Mouse (Mus musculus) erythroblast, adult 5-6 weeks (primary cell): ENCODE results near the gene Gtf3c1. TPM values are rescaled to one million over a fixed set of nuclear protein-coding genes. Genes with fewer than 3 reads are reported as not detected.

ENCODE experiments used
- ATAC-seq: replicated peaks from 2 replicates; pipeline ENCODE4 v1.8.0; 2016; ENCODE audit warnings: moderate number of reproducible peaks, mild to moderate bottlenecking, moderate TSS enrichment, inconsistent platforms; ENCODE audit not compliant: poor library complexity, low FRiP score, severe bottlenecking
- total RNA-seq, 2 experiments: library from RNA; stranded (forward) in 1 of 2; stranded (reverse) in 1 of 2; fragments of 150-400 nt in 1 of 2; fragments of 200-764, 138-1000 nt in 1 of 2; gene quantifications; 2 replicates each; pipeline versions ENCODE4 v1.2.3 to v1.2.4; 2015 to 2017; ENCODE audit warnings: low replicate concordance in 2 of 2

Gtf3c1 gene
- total RNA-seq, 2 experiments from 2014 or later, result 5.2 to 15.8 TPM

GRCm38 (mm10) chr7:125599373-125599973, 108.1 kb downstream of the Gtf3c1 start:
- ATAC-seq, result no peak

GRCm38 (mm10) chr7:125597516-125598347, 109.8 kb downstream of the Gtf3c1 start:
- no peak for ATAC-seq

GRCm38 (mm10) chr7:125597083-125597482, 110.5 kb downstream of the Gtf3c1 start:
- no peak for ATAC-seq

GRCm38 (mm10) chr7:125596406-125596805, 111.2 kb downstream of the Gtf3c1 start:
- no peak for ATAC-seq

GRCm38 (mm10) chr7:125593831-125594230, 113.7 kb downstream of the Gtf3c1 start:
- no peak for ATAC-seq

Other genes with a start within 250 kb of the Gtf3c1 start
- 21.7 and 24.0 TPM in 2 replicates for gene Nsmce1, start 216.2 kb downstream of the Gtf3c1 start, total RNA-seq (2015; ENCODE audit: low replicate concordance)
- 12.8 and 18.6 TPM in 2 replicates for gene Nsmce1, start 216.2 kb downstream of the Gtf3c1 start, total RNA-seq (2017; ENCODE audit: low replicate concordance)
- 1.3 and 6.1 TPM in 2 replicates for gene Il4ra, start 155.7 kb downstream of the Gtf3c1 start, total RNA-seq (2015; ENCODE audit: low replicate concordance)
- 4.0 and 6.1 TPM in 2 replicates for gene Il4ra, start 155.7 kb downstream of the Gtf3c1 start, total RNA-seq (2017; ENCODE audit: low replicate concordance)
- 1.3 TPM in 2 replicates for gene Il21r, start 104.4 kb downstream of the Gtf3c1 start, total RNA-seq (2015; ENCODE audit: low replicate concordance)
- gene Il21r, start 104.4 kb downstream of the Gtf3c1 start, total RNA-seq (2017; ENCODE audit: low replicate concordance), result 0.42 and 0.43 TPM in 2 replicates
- gene D430042O09Rik, start 108 bp upstream of the Gtf3c1 start, total RNA-seq (2015; ENCODE audit: low replicate concordance), result 1.7 and 1.9 TPM in 2 replicates
- gene D430042O09Rik, start 108 bp upstream of the Gtf3c1 start, total RNA-seq (2017; ENCODE audit: low replicate concordance), result 4.0 and 4.1 TPM in 2 replicates